Mouse (Mus musculus) retina, embryonic 14.5 days (tissue): ENCODE measurements around the gene Slc4a8.

Source experiments
- DNase-seq: peaks from one replicate; pipeline ENCODE4 v3.0.0-alpha.2; 2015; ENCODE audit warnings: low spot score

Slc4a8 gene

DNA sequence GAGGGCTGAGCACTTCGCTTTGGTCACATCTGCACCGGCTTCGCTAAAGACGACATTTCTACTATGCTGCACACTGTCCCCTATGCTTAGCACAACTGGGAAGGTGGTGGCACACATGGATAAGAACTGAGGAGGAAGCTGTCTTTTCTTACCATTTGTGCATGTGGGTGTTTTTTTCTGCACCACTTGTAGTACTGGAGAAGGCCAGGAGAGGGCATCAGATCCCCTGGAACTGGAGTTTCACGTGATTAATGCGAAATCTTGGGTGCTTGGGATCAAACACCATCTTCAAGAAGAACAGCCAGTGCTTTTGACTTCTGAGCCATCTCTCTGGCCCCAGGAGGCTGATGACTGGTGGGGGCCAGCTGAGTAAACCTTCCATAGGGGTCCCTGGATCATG lies 69.1 kb downstream of the Slc4a8 start:
- peak; percentile 46 for DNase-seq

DNA sequence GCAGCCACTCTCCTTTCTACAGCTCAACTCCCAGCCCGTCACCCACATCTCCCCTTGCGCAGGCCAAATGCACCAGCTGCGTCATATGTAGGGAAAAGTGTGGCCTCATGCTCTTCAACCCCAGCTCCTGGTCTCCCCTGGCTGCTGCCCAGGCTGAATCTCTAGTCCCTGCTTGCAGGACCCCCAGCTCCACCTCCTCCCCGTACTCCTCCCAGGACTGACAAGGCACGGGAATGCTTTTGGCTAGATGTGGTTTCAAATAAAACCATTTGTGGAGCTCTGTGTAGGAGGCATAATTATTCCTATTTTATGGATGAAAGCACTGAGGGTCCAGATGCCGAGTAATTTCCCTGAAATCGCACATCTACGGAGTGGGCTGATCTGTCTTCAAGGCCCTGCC lies 70.6 kb downstream of the Slc4a8 start:
- no peak for DNase-seq

DNA sequence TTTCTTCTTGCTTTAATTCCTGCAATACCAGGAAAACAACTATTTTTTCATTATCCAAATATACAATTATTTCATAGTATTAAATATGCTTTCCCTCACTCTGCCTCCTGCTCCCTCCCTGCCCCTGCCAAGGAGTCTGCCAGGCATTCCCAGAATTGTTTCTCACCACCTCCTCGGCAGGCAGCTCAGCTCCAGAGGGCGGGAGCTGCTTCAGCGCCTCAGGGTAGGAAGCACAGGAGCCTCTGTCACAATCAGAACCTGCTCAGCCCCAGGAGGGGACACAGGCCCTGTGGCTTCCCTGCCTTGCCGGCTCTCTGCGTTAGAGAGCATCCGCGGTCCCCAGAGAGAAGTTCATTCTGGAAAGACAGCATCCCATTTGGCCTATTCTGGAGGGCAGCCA lies 71.2 kb downstream of the Slc4a8 start:
- no peak for DNase-seq

DNA sequence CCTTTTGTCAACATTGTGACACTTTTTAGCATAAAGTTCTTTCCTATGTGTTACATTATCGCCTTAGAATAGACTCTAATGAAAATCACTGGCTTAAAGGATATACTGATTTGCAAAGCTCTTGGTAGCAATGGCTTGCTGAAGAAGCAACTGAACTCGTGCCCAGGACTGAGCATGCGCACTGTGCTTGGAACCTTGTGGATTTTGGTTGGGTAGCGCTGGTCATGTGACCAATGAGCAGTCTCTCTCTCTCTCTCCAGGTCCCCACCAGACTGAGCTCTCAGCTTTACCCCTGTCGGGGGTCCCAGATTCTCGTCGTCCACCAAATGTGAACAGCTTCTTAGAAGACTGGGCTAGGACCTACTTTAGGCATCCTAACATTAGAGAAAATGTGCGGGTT lies 75.2 kb downstream of the Slc4a8 start:
- DNase-seq, result no peak

- DNase-seq, result peak; percentile 60
Observed at GRCm38 (mm10) chr15:100838607-100839207, 77.2 kb downstream of the Slc4a8 start.

GRCm38 (mm10) chr15:100844336-100844735 lies 82.8 kb downstream of the Slc4a8 start:
- DNase-seq, result no peak

DNA sequence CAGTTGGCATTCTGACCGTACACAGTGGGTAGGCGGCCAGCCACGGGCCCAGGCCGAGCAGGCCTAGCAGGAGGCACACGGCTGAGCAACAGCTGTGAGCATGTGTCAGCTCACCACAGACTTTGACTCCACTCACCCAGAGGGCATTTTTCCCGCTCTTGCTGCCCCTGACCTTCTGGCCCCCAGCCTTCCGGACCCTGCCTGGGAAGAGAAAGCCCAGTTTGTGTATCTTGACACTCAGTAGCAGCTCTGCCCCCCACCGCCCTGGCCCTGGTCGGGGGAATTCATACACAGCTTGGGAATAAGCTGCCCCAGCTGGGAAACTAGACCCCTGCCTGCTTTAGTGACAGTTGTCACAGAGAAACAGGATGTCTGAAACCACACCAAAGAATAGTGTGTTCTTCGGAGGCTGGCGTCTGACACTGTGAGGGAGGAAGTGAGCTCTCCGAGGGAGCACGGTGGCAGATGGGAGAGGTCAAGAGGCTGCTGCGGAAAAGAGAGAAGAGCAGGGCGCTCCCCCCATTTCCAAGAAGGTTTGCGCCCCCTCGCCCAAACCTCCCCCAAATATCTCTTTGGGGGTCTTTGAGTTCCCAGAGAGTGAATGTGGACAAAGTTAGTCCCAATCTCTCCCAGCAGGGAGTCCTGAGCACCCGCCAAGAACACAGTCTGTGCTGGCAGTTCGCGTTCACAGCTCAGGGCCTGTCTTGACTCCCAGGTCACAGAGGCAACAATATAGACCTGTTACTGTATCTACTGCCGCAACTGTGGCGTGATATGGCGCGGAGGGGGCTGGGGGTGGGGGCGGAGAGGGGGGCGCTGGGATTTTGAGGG lies 83.7 kb downstream of the Slc4a8 start:
- peak; percentile 30 for DNase-seq

GRCm38 (mm10) chr15:100847193-100847592 lies 85.6 kb downstream of the Slc4a8 start:
- no peak for DNase-seq

DNA sequence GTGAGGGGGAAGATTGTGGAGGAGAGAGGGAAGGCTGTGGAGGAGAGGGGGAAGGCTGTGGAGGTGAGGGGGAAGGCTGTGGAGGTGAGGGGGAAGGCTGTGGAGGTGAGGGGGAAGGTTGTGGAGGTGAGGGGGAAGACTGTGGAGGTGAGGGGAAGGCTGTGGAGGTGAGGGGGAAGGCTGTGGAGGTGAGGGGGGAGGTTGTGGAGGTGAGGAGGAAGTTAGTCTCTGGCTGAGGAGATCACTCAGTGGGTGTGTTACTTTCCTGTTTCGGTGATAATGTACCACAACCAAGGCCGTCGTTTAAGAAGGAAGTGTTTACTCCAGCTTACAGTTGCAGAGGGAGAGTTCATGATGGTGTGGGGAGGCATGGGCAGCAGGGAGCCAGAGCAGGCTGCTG lies 96.0 kb downstream of the Slc4a8 start:
- no peak for DNase-seq

GRCm38 (mm10) chr15:100860856-100861255 lies 99.3 kb downstream of the Slc4a8 start:
- no peak for DNase-seq

GRCm38 (mm10) chr15:100865556-100865955 lies 104.0 kb downstream of the Slc4a8 start:
- no peak for DNase-seq

DNA sequence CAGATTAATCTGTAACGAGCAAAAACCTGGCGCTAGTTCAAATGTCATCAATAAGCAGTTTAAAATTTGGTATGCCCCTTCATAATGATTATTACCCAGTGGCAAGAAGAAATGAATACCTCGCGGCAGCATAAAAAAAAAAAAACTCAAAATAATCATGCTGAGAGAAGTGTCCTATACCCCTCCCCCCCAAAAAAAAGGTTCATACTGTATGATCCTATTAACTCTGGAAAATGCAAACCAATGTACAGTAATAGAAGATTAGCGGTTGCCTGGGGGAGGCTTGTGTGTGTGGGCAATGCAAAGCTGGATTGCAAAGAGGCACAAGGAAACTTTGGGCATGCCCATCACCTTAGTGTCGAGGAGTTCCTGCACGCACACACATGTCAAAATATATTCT lies 108.0 kb downstream of the Slc4a8 start, which contains the start of gene Scn8a:
Gene Scn8a (plus strand): TSS at position 301 of the 400 bp plus-strand sequence.
- no peak for DNase-seq

- DNase-seq, result peak; percentile 86
Observed at GRCm38 (mm10) chr15:100870001-100870774, 108.6 kb downstream of the Slc4a8 start.

GRCm38 (mm10) chr15:100870775-100871106 lies 109.2 kb downstream of the Slc4a8 start:
- DNase-seq, result peak; percentile 76

DNA sequence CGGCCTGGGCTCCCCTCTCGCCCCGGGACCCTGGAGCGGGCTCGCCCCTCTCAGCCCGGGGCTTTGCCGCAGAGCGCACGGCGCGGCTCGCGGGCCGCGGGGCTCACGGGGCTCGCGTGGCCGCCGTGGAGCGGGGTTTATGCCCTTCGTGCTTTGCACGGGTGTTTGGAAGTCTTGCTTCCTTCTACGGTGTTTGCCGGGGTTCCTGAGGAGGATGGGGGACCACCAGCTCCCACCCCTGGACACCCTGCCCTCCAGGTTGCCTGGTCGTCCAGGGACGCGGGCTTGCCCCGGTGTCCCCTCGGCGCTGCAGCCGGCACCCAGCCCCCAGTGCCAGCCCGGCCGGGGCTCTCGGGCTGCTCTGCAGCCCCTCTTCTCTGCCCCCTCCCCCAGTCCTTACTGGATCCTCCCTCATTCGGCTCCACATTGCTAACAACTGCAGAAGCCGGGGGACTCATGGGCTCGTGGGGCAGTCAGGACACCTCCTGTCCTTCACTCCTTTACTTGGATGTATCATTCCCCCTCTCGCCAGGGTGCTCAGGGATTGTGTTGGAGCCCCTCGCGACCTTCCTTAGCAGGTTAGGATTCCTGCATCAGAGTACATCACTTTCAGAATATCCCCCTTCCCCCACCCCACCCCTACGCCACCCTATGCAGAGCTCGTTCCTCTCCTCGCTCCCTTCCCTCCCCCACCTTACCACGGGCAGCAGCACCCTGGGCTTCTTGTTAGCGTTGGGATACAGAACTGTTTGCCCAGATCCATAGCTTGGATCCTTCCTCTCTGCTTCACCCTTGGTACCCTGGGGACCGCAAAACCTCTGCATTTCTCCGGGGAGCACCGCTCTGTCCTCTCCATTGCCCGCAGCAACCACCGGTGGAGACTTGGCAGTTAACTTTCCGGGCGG lies 109.8 kb downstream of the Slc4a8 start:
- DNase-seq, result peak; percentile 25

DNA sequence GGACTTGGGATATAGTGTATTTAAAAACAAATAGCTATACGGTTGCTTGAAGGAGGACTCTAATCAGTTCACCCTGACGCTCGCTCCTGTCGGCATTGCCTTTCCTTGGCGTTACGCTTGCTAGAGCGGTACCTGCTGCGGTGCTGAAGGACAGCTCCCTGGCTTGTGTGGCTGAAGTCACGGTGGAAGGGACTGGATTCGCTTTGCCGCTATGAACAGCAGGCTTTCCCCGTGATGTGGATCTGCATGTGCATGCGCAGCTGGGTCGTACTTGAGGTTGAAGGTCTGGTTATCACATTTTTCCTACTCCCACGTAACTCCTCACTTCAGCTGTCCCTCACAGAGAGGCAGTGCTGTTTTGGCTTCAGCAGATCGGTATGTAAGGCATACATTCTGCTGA lies 111.6 kb downstream of the Slc4a8 start:
- DNase-seq, result peak; percentile 83
